Mouse (Mus musculus) testis, adult 2 months (tissue): ENCODE results near the gene Actn2. TPM values are rescaled to one million over a fixed set of nuclear protein-coding genes. Genes with fewer than 3 reads are reported as not detected.

ENCODE experiments used
- H3K27ac ChIP-seq: fragments of 200-500 bp; 2 replicates; pipeline ENCODE4 v1.5.1; 2012; ENCODE audit warnings: low read depth, low read length; ENCODE audit not compliant: control insufficient read depth, insufficient read depth
- H3K27me3 ChIP-seq: fragments of 200-500 bp; 2 replicates; pipeline ENCODE4 v1.6.1; 2012; ENCODE audit warnings: mild to moderate bottlenecking, low read length, moderate library complexity; ENCODE audit not compliant: control insufficient read depth, insufficient read depth
- H3K36me3 ChIP-seq: fragments of 200-500 bp; 2 replicates; pipeline ENCODE4 v1.6.1; 2012; ENCODE audit warnings: mild to moderate bottlenecking, low read length; ENCODE audit not compliant: control insufficient read depth, insufficient read depth
- H3K4me1 ChIP-seq: fragments of 200-500 bp; 2 replicates; pipeline ENCODE4 v1.6.1; 2012; ENCODE audit warnings: low read length; ENCODE audit not compliant: control insufficient read depth, insufficient read depth
- H3K4me3 ChIP-seq: fragments of 200-500 bp; 2 replicates; pipeline ENCODE4 v1.5.1; 2012; ENCODE audit warnings: low read depth, mild to moderate bottlenecking, low read length, moderate library complexity, mixed read lengths; ENCODE audit not compliant: control insufficient read depth
- CTCF ChIP-seq: fragments of 200-500 bp; IDR thresholded peaks from 2 replicates; pipeline ENCODE4 v1.5.1; 2012; ENCODE audit warnings: low read depth, mild to moderate bottlenecking, inconsistent platforms, low read length, moderate library complexity; ENCODE audit not compliant: control insufficient read depth, insufficient read depth, insufficient replicate concordance
- POLR2A ChIP-seq: fragments of 200-500 bp; IDR thresholded peaks from 2 replicates; pipeline ENCODE4 v1.6.1; 2012; ENCODE audit warnings: low read depth, mild to moderate bottlenecking, inconsistent platforms, low read length, moderate library complexity; ENCODE audit not compliant: control insufficient read depth
- polyA plus RNA-seq: library from polyadenylated mRNA; depleted of rRNA; stranded (reverse); fragments of >200 nt; gene quantifications from 2 replicates; pipeline ENCODE4 v1.2.3, GENCODE M21; 2012

The Actn2 gene
- polyA plus RNA-seq, 1 experiment, result 6.5 TPM

DNA sequence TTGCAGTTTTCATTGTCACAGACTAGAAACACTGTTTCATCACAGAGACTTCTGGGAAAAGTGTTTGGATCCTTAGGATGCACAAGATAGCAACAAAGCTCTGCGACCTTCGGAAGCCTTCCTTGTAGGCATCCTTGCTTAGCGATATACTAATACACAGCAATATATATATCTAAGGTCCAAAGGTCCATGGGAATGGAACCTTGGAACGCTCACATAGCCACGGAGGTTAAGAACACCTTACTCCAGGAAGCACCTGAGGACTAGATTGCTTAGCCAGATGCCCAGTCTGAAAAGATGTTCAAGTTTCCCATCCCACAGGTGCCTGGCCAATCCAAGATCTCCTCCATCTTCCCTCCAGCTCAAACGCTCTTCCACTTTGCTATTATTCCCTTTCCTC, 26.4 kb downstream of the Actn2 start:
- H3K4me1 ChIP-seq, result no peaks in the 10 kb centered on the region; the same call in 1 of the 2 replicates
- no peak overlapping the region for H3K4me3 ChIP-seq
- H3K27ac ChIP-seq, result no peak overlapping the region
- no peaks in the 10 kb centered on the region for H3K36me3 ChIP-seq
- TF ChIP-seq POLR2A (no peak), CTCF (no peak)
- H3K27me3 ChIP-seq, result no peaks in the 10 kb centered on the region

DNA sequence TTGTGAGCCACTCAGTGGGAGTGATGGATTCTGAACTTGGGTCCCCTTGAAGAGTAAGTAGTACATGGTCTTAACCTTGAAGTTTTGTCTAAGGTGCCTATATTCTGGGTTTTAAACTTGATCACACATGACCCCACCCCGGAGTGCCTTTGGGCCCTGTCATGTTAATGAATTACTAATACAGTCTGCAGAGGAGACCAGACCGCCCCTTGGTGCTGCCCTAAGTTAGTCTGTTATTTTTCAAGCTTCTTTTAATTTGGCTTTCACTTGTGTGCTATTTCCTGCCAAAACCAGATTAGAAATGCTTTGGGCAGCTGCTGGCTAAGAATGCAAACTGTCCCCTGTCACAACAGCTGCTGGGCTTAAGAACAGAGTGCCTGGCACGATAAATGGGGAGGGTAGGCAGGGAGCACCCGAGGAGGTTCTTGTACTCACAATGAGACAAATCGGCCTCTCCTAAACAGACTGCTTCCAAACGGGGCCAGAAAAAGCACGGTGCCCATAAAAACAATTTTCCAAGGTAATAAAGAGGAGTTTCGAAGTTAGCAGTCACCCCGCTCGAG, 28.5 kb downstream of the Actn2 start:
- Histone ChIP-seq H3K36me3 (no peaks in the 10 kb centered on the region), H3K4me3 (no peak overlapping the region), H3K27ac (no peak overlapping the region), H3K27me3 (no peaks in the 10 kb centered on the region), H3K4me1 (no peaks in the 10 kb centered on the region)
- TF ChIP-seq POLR2A, result no peak
- no peak for TF ChIP-seq CTCF

DNA sequence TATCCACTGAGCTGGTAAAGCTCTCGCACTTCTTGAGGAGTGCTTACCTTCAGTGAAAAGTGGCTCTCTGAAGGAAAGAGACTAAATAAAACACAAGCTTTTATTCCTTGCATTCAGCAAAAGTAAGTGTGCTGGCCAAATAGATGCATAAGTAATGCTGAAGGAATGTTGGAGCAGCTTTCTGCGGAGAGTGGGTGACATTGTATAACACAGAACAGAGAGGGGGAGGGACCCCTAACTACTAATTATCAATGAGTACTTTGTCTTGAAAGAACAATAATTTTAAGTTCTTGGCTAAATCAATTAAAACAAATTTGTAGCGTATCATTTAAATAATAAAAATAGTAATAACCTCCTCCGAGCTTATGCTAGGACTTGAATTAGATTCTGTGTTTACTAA, 29.2 kb downstream of the Actn2 start:
- TF ChIP-seq POLR2A (no peak), CTCF (no peak)
- Histone ChIP-seq H3K36me3 (no peaks in the 10 kb centered on the region), H3K4me3 (no peak overlapping the region), H3K4me1 (no peaks in the 10 kb centered on the region), H3K27me3 (no peaks in the 10 kb centered on the region), H3K27ac (no peak overlapping the region)

DNA sequence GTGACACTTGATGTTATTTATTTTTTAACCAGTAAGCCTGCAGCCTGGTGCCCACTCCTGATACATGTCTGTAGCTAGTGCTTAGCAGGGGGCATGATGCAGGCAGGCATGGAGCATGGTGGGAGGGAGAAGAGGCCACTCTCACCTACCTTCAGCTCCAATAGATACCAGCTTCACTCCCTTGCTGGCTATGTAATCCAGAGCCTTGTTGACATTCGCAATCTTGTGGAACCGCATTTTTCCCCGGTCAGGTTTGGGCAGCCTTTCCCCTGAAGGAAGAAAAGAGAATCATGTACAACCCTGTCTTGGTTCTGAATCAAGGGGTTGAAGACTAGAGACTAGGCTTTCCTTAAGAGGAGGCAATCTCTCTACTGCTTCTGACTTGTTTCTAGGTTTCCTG, 31.1 kb downstream of the Actn2 start:
- H3K4me3 ChIP-seq, result no peak overlapping the region
- no peak overlapping the region for H3K27ac ChIP-seq

DNA sequence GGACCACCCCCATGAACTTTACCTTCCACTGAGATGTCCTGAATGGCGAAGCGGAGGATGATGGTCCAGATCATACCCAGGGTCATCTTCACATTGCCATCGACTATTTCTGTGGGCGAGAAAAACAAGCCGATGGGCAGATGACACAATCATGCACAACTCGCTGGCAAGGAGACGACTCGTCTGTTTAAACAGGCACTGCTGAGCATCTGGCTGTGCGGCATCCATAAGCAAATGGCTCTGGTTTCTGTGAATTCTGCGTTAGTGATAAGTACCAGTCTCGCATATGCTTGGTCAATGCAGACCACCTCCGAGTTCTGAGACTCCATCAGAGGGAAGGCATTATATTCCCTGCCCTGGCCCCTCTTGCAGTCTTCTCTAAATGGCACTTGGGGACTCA, 31.7 kb downstream of the Actn2 start:
- H3K27ac ChIP-seq, result no peak overlapping the region
- H3K4me1 ChIP-seq, result no peaks in the 10 kb centered on the region
- TF ChIP-seq POLR2A (no peak), CTCF (no peak)
- H3K27me3 ChIP-seq, result no peaks in the 10 kb centered on the region
- no peak overlapping the region for H3K4me3 ChIP-seq
- no peaks in the 10 kb centered on the region for H3K36me3 ChIP-seq

More for the DNA sequence above, 31.1 kb downstream of the Actn2 start:
- H3K27me3 ChIP-seq, result no peaks in the 10 kb centered on the region
- no peaks in the 10 kb centered on the region for H3K4me1 ChIP-seq
- TF ChIP-seq POLR2A (no peak), CTCF (no peak)
- no peaks in the 10 kb centered on the region for H3K36me3 ChIP-seq

DNA sequence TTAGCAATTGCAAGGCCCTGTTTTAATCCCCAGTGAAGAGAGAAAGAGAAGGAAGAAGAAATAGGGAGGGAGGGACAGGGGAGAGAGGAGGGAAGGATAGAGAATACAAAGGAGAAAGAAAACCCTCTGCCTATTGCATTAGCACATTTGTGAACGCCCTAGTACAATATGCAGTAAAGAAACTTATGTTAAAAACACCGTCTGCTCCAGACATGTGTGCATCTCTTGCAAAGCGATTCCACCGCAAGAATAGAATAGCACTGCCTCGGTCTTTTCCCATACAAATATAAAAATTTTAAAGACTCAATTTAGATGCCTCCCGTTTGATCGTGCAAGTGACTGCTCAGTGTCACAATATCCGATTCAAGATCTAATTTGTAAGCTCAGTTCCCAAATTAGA, 32.1 kb downstream of the Actn2 start:
- Histone ChIP-seq H3K36me3 (no peaks in the 10 kb centered on the region), H3K27ac (no peak overlapping the region), H3K4me1 (no peaks in the 10 kb centered on the region), H3K27me3 (no peaks in the 10 kb centered on the region), H3K4me3 (no peak overlapping the region)
- no peak for TF ChIP-seq POLR2A
- TF ChIP-seq CTCF, result no peak

DNA sequence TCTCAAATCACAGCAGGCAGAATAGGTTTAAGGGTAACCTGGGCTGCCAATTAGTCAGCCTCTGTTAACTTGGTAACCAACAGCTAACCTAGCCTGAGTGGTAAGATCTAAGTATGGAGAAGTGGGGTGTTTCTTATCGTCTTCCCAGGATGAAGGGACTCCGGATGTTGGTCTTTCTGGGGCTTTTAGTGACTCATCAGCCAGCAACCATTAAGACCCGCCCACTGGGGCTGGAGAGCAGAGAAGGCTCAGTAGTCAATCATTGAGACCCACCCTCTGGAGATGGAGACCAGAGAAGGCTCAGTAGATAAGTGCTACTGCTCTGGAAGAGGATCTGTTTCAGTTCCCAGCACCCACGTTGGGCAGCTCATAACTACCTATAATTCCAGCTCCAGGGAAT, 33.3 kb downstream of the Actn2 start:
- no peaks in the 10 kb centered on the region for H3K4me1 ChIP-seq
- H3K36me3 ChIP-seq, result no peaks in the 10 kb centered on the region
- H3K27ac ChIP-seq, result no peak overlapping the region
- TF ChIP-seq CTCF, result no peak
- no peak overlapping the region for H3K4me3 ChIP-seq
- no peaks in the 10 kb centered on the region for H3K27me3 ChIP-seq

DNA sequence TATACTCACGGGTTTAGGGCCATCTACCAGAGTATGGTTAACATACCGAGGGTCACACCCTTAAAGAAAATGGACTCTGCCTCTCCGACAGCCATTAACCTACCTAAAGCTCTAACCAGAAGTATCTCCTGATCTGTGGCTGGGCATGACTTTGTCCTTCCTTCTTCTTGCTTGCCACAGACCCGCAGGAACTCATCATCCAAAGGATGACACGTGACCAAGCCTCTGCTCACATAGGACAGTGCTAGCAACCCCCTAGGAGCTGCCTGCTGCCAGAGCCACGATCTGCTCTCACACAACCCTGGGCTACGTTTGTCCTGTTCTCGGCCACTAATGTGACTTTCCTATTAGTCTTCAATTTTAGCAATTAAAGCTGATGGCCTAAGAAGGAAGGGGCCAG, 35.0 kb downstream of the Actn2 start:
- no peaks in the 10 kb centered on the region for H3K27me3 ChIP-seq
- no peak for TF ChIP-seq CTCF
- TF ChIP-seq POLR2A, result no peak
- H3K4me3 ChIP-seq, result no peak overlapping the region
- H3K36me3 ChIP-seq, result no peaks in the 10 kb centered on the region
- no peak overlapping the region for H3K27ac ChIP-seq
- H3K4me1 ChIP-seq, result no peaks in the 10 kb centered on the region
